8 mouse cellular contexts compared by ENCODE assay signal in genomic region chr3:84313003-84313800, GRCm38 (mm10). TPM values are rescaled to one million over a fixed set of nuclear protein-coding genes. Genes with fewer than 3 reads are reported as not detected.
DNase-seq lines count a peak whose midpoint lies in the region; TF ChIP-seq lines count a peak whose summit lies in the region.

No protein-coding gene starts in this region.

- peak; percentile 56; the same call in 1 of the 2 replicates for TF ChIP-seq CTCF in embryonic fibroblast, embryonic 13.5 days (IDR thresholded peaks at IDR 0.05; ENCODE audit: borderline replicate concordance, insufficient read depth, low read length)

- no peaks in the 10 kb centered on the region for H3K9me3 ChIP-seq in hindbrain, embryonic 10.5 days

- H3K27me3 ChIP-seq in hindbrain, embryonic 10.5 days (ENCODE audit: insufficient read depth, poor library complexity, severe bottlenecking): peaks cover 16% of the 10 kb centered on the region

- peak overlapping the region; percentile 27; the same call in 1 of the 2 replicates for H3K27ac ChIP-seq in embryonic fibroblast, embryonic 13.5 days (ENCODE audit: insufficient read depth, low read length)
- H3K27ac ChIP-seq in hindbrain, embryonic 10.5 days: no peak overlapping the region

- H3K4me3 ChIP-seq in embryonic fibroblast, embryonic 13.5 days (ENCODE audit: insufficient read depth, low read length): no peak overlapping the region
- H3K4me3 ChIP-seq in hindbrain, embryonic 10.5 days: no peak overlapping the region

- no peaks in the 10 kb centered on the region for H3K36me3 ChIP-seq in hindbrain, embryonic 10.5 days

- H3K4me1 ChIP-seq in embryonic fibroblast, embryonic 13.5 days (ENCODE audit: control insufficient read depth, insufficient read depth, low read length): peaks cover 4% of the 10 kb centered on the region
- H3K4me1 ChIP-seq in hindbrain, embryonic 10.5 days (replicated peaks): peaks cover 5% of the 10 kb centered on the region

- DNase-seq in adrenal gland, adult 18-20 months (ENCODE audit: low spot score in 2 of 2): peak; percentile 43 to 48
- no peak for DNase-seq in adrenal gland, adult 8-10 months
- DNase-seq in brain, adult 2 months (ENCODE audit: low read depth, low spot score): peak; percentile 91
- peak; percentile 60 for DNase-seq in hindbrain, embryonic 10.5 days (ENCODE audit: low spot score)
- DNase-seq in layer of hippocampus, adult 9-11 months: peak; percentile 73
- peak; percentile 81 for DNase-seq in lung, postnatal 10 days
- peak; percentile 69 for DNase-seq in retina, postnatal 7 days (ENCODE audit: low read depth, low spot score)

- 51% methylated on average over 18 of the region's 18 CpGs for WGBS in hindbrain, embryonic 10.5 days

- TF ChIP-seq POLR2A in embryonic fibroblast, embryonic 13.5 days (IDR thresholded peaks at IDR 0.05; ENCODE audit: low read depth, low read length): no peak

RNA-seq across cellular contexts. Expression of gene Trim2, which starts 6.5 kb away (rescaled TPM):
- total RNA-seq in adrenal gland, adult 18-20 months (2021): 10 to 100 TPM; 29.2 to 88.9 TPM
- total RNA-seq in adrenal gland, adult 8-10 months (2022): 10 to 100 TPM; 42.9 to 87.2 (median 60.4) TPM
- polyA plus RNA-seq in embryonic fibroblast, embryonic 13.5 days (2011; ENCODE audit: insufficient read length, low read depth, missing spikeins): 17.5 and 20.6 TPM in 2 replicates
- 65.9 and 87.0 TPM in 2 replicates for polyA plus RNA-seq in hindbrain, embryonic 10.5 days (2016; fragmentation: Nextera tagmentation; extraction: Ambion mirVana)
